ENCODE assay signal across 22 mouse cellular contexts in genomic region chr19:38357956-38358623, GRCm38 (mm10). TPM values are rescaled to one million over a fixed set of nuclear protein-coding genes. Genes with fewer than 3 reads are reported as not detected.
A peak's percentile ranks its signal among the peaks of the same experiment; 100 is the strongest.
DNase-seq lines count a peak whose midpoint lies in the region; ATAC-seq and TF ChIP-seq lines count a peak whose summit lies in the region.
"Had no signal": no experiment of that assay in that cellular context is flagged by ENCODE, and none has a peak within 500 bp of the region (broad histone marks: within the 10 kb centered on the region; RNA-seq: fewer than 3 reads in every experiment).

No protein-coding gene starts in this region.

- peak; percentile 10 for DNase-seq in gastrocnemius, postnatal 10 days
- no peak for DNase-seq in gastrocnemius, adult 2 months
- peak; percentile 11 for DNase-seq in lung, embryonic 14.5 days
- DNase-seq in lung, adult 18-20 months = no peak
- no peak for DNase-seq in midbrain, embryonic 11.5 days (ENCODE audit: low spot score, missing footprints)
- DNase-seq: cerebellum, adult 8-10 months; gastrocnemius, postnatal 36 days; heart, postnatal 14 days; liver; midbrain, embryonic 14.5 days; spleen, adult 18-20 months; thymus, adult 18-20 months had no signal

- no peak for TF ChIP-seq POLR2A in small intestine, adult 2 months (IDR thresholded peaks at IDR 0.05; ENCODE audit: low read depth, low read length)

- H3K4me3 ChIP-seq in gastrocnemius, adult 2 months = no peak overlapping the region
- no peak overlapping the region for H3K4me3 ChIP-seq in lung, embryonic 14.5 days (ENCODE audit: low read depth, low read length)
- H3K4me3 ChIP-seq in intestine, embryonic 15.5 days (replicated peaks) = no peak overlapping the region
- no peak overlapping the region; the same call in 1 of the 2 replicates for H3K4me3 ChIP-seq in small intestine, adult 2 months (ENCODE audit: low read depth, low read length)
- no peak overlapping the region for H3K4me3 ChIP-seq in midbrain, embryonic 11.5 days (ENCODE audit: low read depth, low read length)
- H3K4me3 ChIP-seq: embryonic facial prominence, embryonic 13.5 days; heart, embryonic 10.5 days; hindbrain, embryonic 15.5 days; kidney, embryonic 15.5 days; left cerebral cortex, adult 2 months; lung, embryonic 15.5 days; myocyte had no signal

- no peaks in the 10 kb centered on the region for H3K27me3 ChIP-seq in lung, embryonic 14.5 days (ENCODE audit: insufficient read depth, low read length)
- H3K27me3 ChIP-seq in intestine, embryonic 15.5 days (replicated peaks) = no peaks in the 10 kb centered on the region
- H3K27me3 ChIP-seq in small intestine, adult 2 months (ENCODE audit: control insufficient read depth, insufficient read depth, low read length) = no peaks in the 10 kb centered on the region
- H3K27me3 ChIP-seq in midbrain, embryonic 11.5 days (ENCODE audit: control insufficient read depth, insufficient read depth, low read length) = no peaks in the 10 kb centered on the region
- H3K27me3 ChIP-seq: embryonic facial prominence, embryonic 13.5 days; hindbrain, embryonic 15.5 days; lung, embryonic 15.5 days had no signal

- H3K27ac ChIP-seq in gastrocnemius, adult 2 months = no peak overlapping the region
- no peak overlapping the region for H3K27ac ChIP-seq in lung, embryonic 14.5 days (ENCODE audit: low read depth)
- H3K27ac ChIP-seq in intestine, embryonic 15.5 days = no peak overlapping the region
- H3K27ac ChIP-seq in small intestine, adult 2 months (ENCODE audit: insufficient read depth, low read depth, low read length) = peak overlapping the region; percentile 98
- no peak overlapping the region for H3K27ac ChIP-seq in midbrain, embryonic 11.5 days (ENCODE audit: low read depth, low read length)
- H3K27ac ChIP-seq: embryonic facial prominence, embryonic 13.5 days; heart, embryonic 10.5 days; hindbrain, embryonic 15.5 days; kidney, embryonic 15.5 days; left cerebral cortex, adult 2 months; lung, embryonic 15.5 days; macrophage had no signal

- no peak for ATAC-seq in lung, embryonic 14.5 days (ENCODE audit: insufficient read depth)
- peak; percentile 87 for ATAC-seq in intestine, embryonic 15.5 days
- no peak for ATAC-seq in midbrain, embryonic 11.5 days (ENCODE audit: low FRiP score)

- no peaks in the 10 kb centered on the region for H3K9me3 ChIP-seq in lung, embryonic 14.5 days (ENCODE audit: low read depth, low read length)
- H3K9me3 ChIP-seq in intestine, embryonic 15.5 days = no peaks in the 10 kb centered on the region
- no peaks in the 10 kb centered on the region for H3K9me3 ChIP-seq in midbrain, embryonic 11.5 days (ENCODE audit: control insufficient read depth, low read length)
- H3K9me3 ChIP-seq: embryonic facial prominence, embryonic 13.5 days; heart, embryonic 10.5 days; hindbrain, embryonic 15.5 days; kidney, embryonic 15.5 days; lung, embryonic 15.5 days had no signal

- no peak overlapping the region for H3K4me2 ChIP-seq in lung, embryonic 14.5 days
- H3K4me2 ChIP-seq in intestine, embryonic 15.5 days (replicated peaks) = no peak overlapping the region
- H3K4me2 ChIP-seq in midbrain, embryonic 11.5 days = no peak overlapping the region
- H3K4me2 ChIP-seq: embryonic facial prominence, embryonic 13.5 days; hindbrain, embryonic 15.5 days; kidney, embryonic 15.5 days; lung, embryonic 15.5 days had no signal

- intact Hi-C loops in gastrocnemius, adult 2 months (cut with DNase I) = no loop called here

- no peak overlapping the region for H3K9ac ChIP-seq in lung, embryonic 14.5 days
- H3K9ac ChIP-seq in intestine, embryonic 15.5 days = no peak overlapping the region
- no peak overlapping the region for H3K9ac ChIP-seq in midbrain, embryonic 11.5 days (ENCODE audit: low read length)
- H3K9ac ChIP-seq: embryonic facial prominence, embryonic 13.5 days; hindbrain, embryonic 15.5 days; kidney, embryonic 15.5 days; lung, embryonic 15.5 days had no signal

- WGBS in lung, embryonic 14.5 days = 38% methylated on average over 9 of the region's 9 CpGs
- WGBS in intestine, embryonic 15.5 days = 33% methylated on average over 9 of the region's 9 CpGs
- WGBS in small intestine, adult 2 months = 19% methylated on average over 9 of the region's 9 CpGs
- 86% methylated on average over 9 of the region's 9 CpGs for WGBS in midbrain, embryonic 11.5 days

- no peak for TF ChIP-seq CTCF in gastrocnemius, adult 2 months (IDR thresholded peaks at IDR 0.05)
- TF ChIP-seq CTCF in lung, embryonic 14.5 days (IDR thresholded peaks at IDR 0.05; ENCODE audit: low read depth) = no peak
- no peak for TF ChIP-seq CTCF in small intestine, adult 2 months (IDR thresholded peaks at IDR 0.05; ENCODE audit: extremely low read depth, insufficient read length, insufficient replicate concordance, low read depth, low read length)

- H3K36me3 ChIP-seq in lung, embryonic 14.5 days (ENCODE audit: insufficient read depth) = no peaks in the 10 kb centered on the region
- no peaks in the 10 kb centered on the region for H3K36me3 ChIP-seq in intestine, embryonic 15.5 days
- no peaks in the 10 kb centered on the region for H3K36me3 ChIP-seq in small intestine, adult 2 months (ENCODE audit: control insufficient read depth, insufficient read depth, low read length)
- no peaks in the 10 kb centered on the region for H3K36me3 ChIP-seq in midbrain, embryonic 11.5 days (ENCODE audit: control insufficient read depth, insufficient read depth, low read length)
- H3K36me3 ChIP-seq: embryonic facial prominence, embryonic 13.5 days; heart, embryonic 10.5 days; hindbrain, embryonic 15.5 days; kidney, embryonic 15.5 days; lung, embryonic 15.5 days had no signal

- H3K4me1 ChIP-seq in lung, embryonic 14.5 days (ENCODE audit: insufficient read depth) = no peaks in the 10 kb centered on the region
- 0 out of 2 replicates have a peak, but pooled peaks cover 3% of the 10 kb centered on the region for H3K4me1 ChIP-seq in intestine, embryonic 15.5 days (replicated peaks)
- H3K4me1 ChIP-seq in small intestine, adult 2 months (ENCODE audit: control insufficient read depth, insufficient read depth, insufficient read length, low read length) = peaks cover 22% of the 10 kb centered on the region; the same call in 1 of the 2 replicates
- H3K4me1 ChIP-seq in midbrain, embryonic 11.5 days (ENCODE audit: control insufficient read depth, insufficient read depth, low read length) = no peaks in the 10 kb centered on the region
- H3K4me1 ChIP-seq: heart, embryonic 10.5 days; hindbrain, embryonic 15.5 days; kidney, embryonic 15.5 days; lung, embryonic 15.5 days had no signal

RNA-seq across cellular contexts. Expression of gene Slc35g1, which starts 37.7 kb away (rescaled TPM):
- 1 to 10 TPM; 1.7 to 2.3 TPM for total RNA-seq in gastrocnemius, postnatal 10 days (2021)
- total RNA-seq in gastrocnemius, adult 2 months (2021) = 1 to 10 TPM; 1.5 to 1.7 TPM
- polyA plus RNA-seq in lung, embryonic 14.5 days (2014; fragmentation: Nextera tagmentation; extraction: Ambion mirVana) = 4.5 and 5.1 TPM in 2 replicates
- polyA plus RNA-seq in intestine, embryonic 15.5 days (2015; fragmentation: Nextera tagmentation; extraction: Ambion mirVana) = 8.1 and 8.5 TPM in 2 replicates
- polyA plus RNA-seq in small intestine, adult 2 months (2012; rRNA removed) = 25.1 and 36.9 TPM in 2 replicates
- polyA plus RNA-seq in midbrain, embryonic 11.5 days (2014; fragmentation: Nextera tagmentation; extraction: Ambion mirVana) = 7.0 and 8.0 TPM in 2 replicates

Comparison
In these comparisons a context has a peak if more than half of its experiments do, and no peak if none do; other contexts are left out.
1. DNase-seq: peak in gastrocnemius, postnatal 10 days (single experiment) and lung, embryonic 14.5 days (single experiment); none in gastrocnemius, adult 2 months (single experiment), lung, adult 18-20 months (0 of 2) and midbrain, embryonic 11.5 days (single experiment).